Mouse (Mus musculus) forebrain, embryonic 15.5 days (tissue): ENCODE data around the gene Serpinb3a. TPM values are rescaled to one million over a fixed set of nuclear protein-coding genes. Genes with fewer than 3 reads are reported as not detected.
"Not testable (repeated sequence)": the region's sequence is repeated elsewhere in the genome, so short reads cannot be mapped to it uniquely, and the experiment has no call there.

Experiments
- ATAC-seq: fragments of 200-750 bp; cut with Nextera tagmentation; replicated peaks from 2 replicates; pipeline ENCODE4 v1.8.0; 2017; ENCODE audit warnings: mild to moderate bottlenecking, moderate TSS enrichment, moderate library complexity
- H3K27ac ChIP-seq: fragments of 300-500 bp; sonication (generic); replicated peaks from 2 replicates; pipeline ENCODE4 v1.5.1; 2015; ENCODE audit warnings: mild to moderate bottlenecking, inconsistent platforms
- H3K27me3 ChIP-seq: fragments of 300-500 bp; sonication (generic); 2 replicates; pipeline ENCODE4 v1.6.1; 2015; ENCODE audit warnings: inconsistent platforms
- H3K36me3 ChIP-seq: fragments of 300-500 bp; sonication (generic); 2 replicates; pipeline ENCODE4 v1.6.1; 2015; ENCODE audit warnings: mild to moderate bottlenecking, inconsistent platforms
- H3K4me1 ChIP-seq: fragments of 300-500 bp; sonication (generic); 2 replicates; pipeline ENCODE4 v1.6.1; 2015; ENCODE audit warnings: inconsistent platforms
- H3K4me2 ChIP-seq: fragments of 300-500 bp; sonication (generic); replicated peaks from 2 replicates; pipeline ENCODE4 v1.6.1; 2015; ENCODE audit warnings: mild to moderate bottlenecking, inconsistent platforms
- H3K4me3 ChIP-seq: fragments of 300-500 bp; sonication (generic); 2 replicates; pipeline ENCODE4 v1.5.1; 2015; ENCODE audit warnings: mild to moderate bottlenecking, inconsistent platforms
- H3K9ac ChIP-seq: fragments of 300-500 bp; sonication (generic); replicated peaks from 2 replicates; pipeline ENCODE4 v1.6.1; 2015; ENCODE audit warnings: mild to moderate bottlenecking, inconsistent platforms
- H3K9me3 ChIP-seq: fragments of 300-500 bp; sonication (generic); 2 replicates; pipeline ENCODE4 v1.6.1; 2016; ENCODE audit warnings: inconsistent platforms
- WGBS: fragments of 180-500 bp; shearing (Covaris S2); methylation state at CpG from one replicate; pipeline ENCODE4 v1.1.7; 2015; ENCODE audit warnings: mixed read lengths; 5-methylcytosine and 5-hydroxymethylcytosine counted together
- polyA plus RNA-seq: library from polyadenylated mRNA; unstranded; fragments of >200 nt; fragmentation: Nextera tagmentation; extraction: Ambion mirVana; gene quantifications from 2 replicates; pipeline ENCODE4 v1.2.1, GENCODE M21; 2015

Serpinb3a gene
- polyA plus RNA-seq: not detected in 2 replicates

DNA sequence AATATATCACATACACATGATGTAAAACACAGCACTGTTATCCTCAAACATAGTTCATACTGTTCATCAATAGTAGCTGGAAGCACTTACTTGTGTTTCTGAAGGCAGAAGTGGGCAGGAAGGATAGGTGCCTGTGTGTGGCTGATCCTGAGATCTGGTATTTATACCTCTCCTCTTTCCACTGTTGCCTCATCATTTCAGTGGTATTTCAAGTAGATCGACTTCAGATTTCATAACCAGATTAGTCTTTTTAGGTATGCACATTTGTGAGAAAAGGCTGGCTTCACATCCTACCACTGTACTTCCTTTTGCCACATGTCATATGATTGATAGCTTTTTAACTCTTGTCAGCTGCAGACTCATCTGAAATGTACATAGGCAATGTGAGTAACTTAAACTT lies at the start of gene Serpinb3a:
Gene Serpinb3a (minus strand): TSS at position 101 of the 400 bp plus-strand sequence.
- WGBS: 86% methylated on average over 1 of the region's 1 CpGs

DNA sequence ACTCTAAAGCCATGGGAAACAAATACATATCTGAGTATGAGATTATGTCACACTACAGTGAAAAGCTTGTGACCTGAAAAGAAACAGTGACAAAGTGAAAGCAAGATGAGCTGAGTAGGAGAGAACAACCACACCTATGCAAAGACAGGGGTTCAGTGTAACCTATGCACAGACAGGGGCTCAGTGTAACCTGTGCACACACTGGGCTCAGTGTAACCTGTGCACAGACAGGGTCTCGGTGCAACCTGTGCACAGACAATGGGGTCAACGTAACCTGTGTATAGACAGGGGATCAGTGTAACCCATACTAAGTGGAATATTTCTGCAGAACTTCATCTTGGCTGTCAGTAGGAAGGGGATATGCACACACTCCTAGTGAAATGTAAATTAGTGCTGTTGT lies 46.3 kb upstream of the Serpinb3a start:
- WGBS: 90% methylated on average over 2 of the region's 2 CpGs

More for the DNA sequence above, at the start of gene Serpinb3a:
- Histone ChIP-seq H3K27me3 (no peaks in the 10 kb centered on the region), H3K4me3 (no peak within 1 kb of the TSS), H3K9ac (no peak within 1 kb of the TSS), H3K27ac (no peak within 1 kb of the TSS), H3K36me3 (no peaks in the 10 kb centered on the region), H3K4me2 (no peak within 1 kb of the TSS), H3K9me3 (no peaks in the 10 kb centered on the region), H3K4me1 (no peaks in the 10 kb centered on the region)
- no peak for ATAC-seq

DNA sequence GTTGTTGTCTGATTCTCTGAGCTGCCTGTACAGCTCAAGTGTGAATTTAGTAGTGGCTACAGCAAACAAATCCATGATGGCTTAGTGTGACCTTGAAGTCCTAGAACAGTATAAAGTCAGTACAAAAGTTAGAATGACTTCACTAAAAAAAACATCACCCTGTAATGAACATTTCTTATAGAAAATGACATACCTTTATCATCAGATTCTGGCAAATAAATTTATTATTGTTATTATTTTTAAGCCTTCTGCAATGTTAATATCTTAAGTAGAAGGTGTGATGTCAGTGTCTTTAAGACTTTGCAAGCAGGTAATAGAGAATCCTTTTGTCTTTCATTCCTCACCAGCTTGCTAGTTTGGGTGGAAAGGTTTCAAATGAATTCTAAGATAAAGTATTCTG lies 31.3 kb upstream of the Serpinb3a start, which contains the start of gene Serpinb3d:
Gene Serpinb3d (minus strand): TSS at position 101 of the 400 bp plus-strand sequence.
- no peaks in the 10 kb centered on the region for H3K9me3 ChIP-seq
- H3K4me1 ChIP-seq: no peaks in the 10 kb centered on the region
- H3K4me3 ChIP-seq: no peak within 1 kb of the TSS
- H3K4me2 ChIP-seq: no peak within 1 kb of the TSS
- no peaks in the 10 kb centered on the region for H3K36me3 ChIP-seq
- no peak within 1 kb of the TSS for H3K27ac ChIP-seq
- H3K9ac ChIP-seq: no peak within 1 kb of the TSS
- ATAC-seq: no peak
- H3K27me3 ChIP-seq: no peaks in the 10 kb centered on the region

More for the DNA sequence above, 46.3 kb upstream of the Serpinb3a start:
- Histone ChIP-seq H3K27ac (no peak overlapping the region), H3K36me3 (no peaks in the 10 kb centered on the region), H3K4me2 (no peak overlapping the region), H3K9ac (no peak overlapping the region), H3K9me3 (no peaks in the 10 kb centered on the region), H3K4me3 (no peak overlapping the region), H3K4me1 (no peaks in the 10 kb centered on the region), H3K27me3 (no peaks in the 10 kb centered on the region)
- no peak for ATAC-seq

DNA sequence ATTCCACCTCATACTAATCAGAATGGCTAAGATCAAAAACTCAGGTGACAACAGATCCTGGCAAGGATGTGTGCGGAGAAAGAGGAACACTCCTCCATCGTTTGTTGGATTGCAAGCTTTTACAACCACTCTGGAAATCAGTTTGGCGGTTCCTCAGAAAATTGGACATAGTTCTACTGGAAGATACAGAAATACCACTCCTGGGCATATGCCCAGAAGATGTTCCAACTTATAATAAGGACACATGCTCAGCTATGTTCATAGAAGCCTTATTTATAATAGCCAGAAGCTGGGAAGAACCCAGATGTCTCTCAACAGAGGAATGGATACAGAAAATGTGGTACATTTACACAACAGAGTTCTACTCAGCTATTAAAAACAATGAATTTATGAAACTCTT lies 17.9 kb downstream of the Serpinb3a start:
- H3K4me1 ChIP-seq, H3K9me3 ChIP-seq, H3K27me3 ChIP-seq, H3K36me3 ChIP-seq, H3K9ac ChIP-seq, H3K27ac ChIP-seq, H3K4me3 ChIP-seq, ATAC-seq, H3K4me2 ChIP-seq: not testable (repeated sequence)
- 91% methylated on average over 3 of the region's 3 CpGs for WGBS

DNA sequence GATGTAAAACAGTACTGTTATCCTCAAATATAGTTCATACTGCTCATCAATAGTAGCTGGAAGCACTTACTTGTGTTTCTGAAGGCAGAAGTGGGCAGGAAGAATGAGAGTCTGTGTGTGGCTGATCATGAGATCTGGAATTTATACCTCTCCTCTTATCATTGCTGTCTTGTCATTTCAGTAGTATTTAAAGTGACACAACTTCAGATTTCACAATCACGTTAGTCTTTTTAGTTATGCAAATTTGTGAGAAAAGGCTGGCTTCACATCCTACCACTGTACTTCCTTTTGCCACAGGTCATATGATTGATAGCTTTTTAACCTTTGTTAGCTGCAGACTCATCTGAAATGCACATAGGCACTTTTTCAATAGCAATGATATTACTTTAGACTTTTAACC lies 26.2 kb downstream of the Serpinb3a start:
- H3K36me3 ChIP-seq: no peaks in the 10 kb centered on the region
- H3K4me2 ChIP-seq: no peak overlapping the region
- WGBS: 86% methylated on average over 1 of the region's 1 CpGs
- H3K27ac ChIP-seq: no peak overlapping the region
- no peaks in the 10 kb centered on the region for H3K9me3 ChIP-seq
- H3K4me1 ChIP-seq: no peaks in the 10 kb centered on the region
- H3K27me3 ChIP-seq: no peaks in the 10 kb centered on the region
- ATAC-seq: no peak
- H3K9ac ChIP-seq: no peak overlapping the region
- no peak overlapping the region for H3K4me3 ChIP-seq

DNA sequence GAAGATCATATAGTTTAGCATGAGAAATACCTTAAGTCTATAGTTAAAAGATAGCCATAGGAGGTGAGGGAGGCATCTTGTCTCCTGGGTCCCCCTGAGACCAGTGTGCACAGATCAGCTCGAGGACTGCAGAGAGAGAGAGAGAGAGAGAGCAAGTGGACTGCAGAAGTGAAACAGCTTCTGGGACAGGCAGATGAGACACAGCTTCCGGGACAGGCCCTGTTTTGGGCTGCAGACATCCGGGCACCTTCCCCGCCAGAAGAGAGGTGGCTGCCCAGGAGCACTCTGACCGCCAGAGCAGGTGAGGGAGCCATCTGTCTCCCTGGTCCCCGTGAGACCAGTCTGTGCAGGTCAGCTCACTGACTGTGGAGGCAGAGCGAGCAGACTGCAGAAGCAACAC lies 36.9 kb downstream of the Serpinb3a start:
- Histone ChIP-seq H3K4me2 (no peak overlapping the region), H3K9ac (no peak overlapping the region), H3K36me3 (no peaks in the 10 kb centered on the region), H3K4me3 (no peak overlapping the region), H3K27ac (no peak overlapping the region), H3K27me3 (no peaks in the 10 kb centered on the region), H3K9me3 (no peaks in the 10 kb centered on the region), H3K4me1 (no peaks in the 10 kb centered on the region)
- WGBS: 86% methylated on average over 7 of the region's 7 CpGs
- no peak for ATAC-seq

DNA sequence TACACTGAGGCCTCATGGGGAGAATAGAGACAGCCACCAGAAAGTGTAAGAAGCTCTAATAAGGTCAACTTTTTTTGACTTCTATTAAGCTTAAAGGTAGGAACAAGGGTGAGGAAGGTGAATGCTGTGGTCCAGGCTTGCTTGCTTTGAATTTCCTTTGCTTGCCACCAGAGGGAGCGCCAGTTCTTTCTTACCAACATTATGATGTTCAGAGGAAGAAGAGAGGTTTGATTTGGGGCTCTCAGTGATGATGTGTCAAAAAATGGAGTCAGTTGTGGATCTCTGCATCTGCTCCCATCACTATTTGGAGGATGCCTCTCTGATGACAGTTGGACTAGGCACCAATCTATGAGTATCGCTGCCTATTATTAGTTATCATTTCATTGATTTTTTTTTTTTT lies 37.6 kb downstream of the Serpinb3a start:
- H3K4me2 ChIP-seq: no peak overlapping the region
- H3K9me3 ChIP-seq: no peaks in the 10 kb centered on the region
- no peak overlapping the region for H3K27ac ChIP-seq
- H3K4me3 ChIP-seq: no peak overlapping the region
- H3K9ac ChIP-seq: no peak overlapping the region
- H3K27me3 ChIP-seq: no peaks in the 10 kb centered on the region
- H3K4me1 ChIP-seq: no peaks in the 10 kb centered on the region
- no peaks in the 10 kb centered on the region for H3K36me3 ChIP-seq
- WGBS: 50% methylated on average over 2 of the region's 2 CpGs
- no peak for ATAC-seq

DNA sequence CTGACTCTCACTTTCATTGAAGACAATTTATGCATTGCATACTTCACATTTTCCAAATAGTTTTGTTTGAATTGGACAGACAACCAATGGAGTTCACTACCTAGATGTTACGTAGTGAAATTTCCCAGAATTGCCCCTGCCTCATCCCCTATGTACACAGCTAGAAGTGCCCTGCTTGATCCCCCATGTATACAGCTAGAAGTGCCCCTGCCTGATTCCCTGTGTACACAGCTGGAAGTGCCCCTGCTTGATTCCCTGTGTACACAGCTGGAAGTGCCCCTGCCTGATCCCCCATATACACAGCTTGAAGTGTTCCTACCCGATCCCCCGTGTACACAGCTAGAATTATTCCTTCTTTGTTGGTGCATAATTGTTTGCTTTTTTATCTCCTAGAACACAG lies 45.8 kb downstream of the Serpinb3a start:
- H3K9me3 ChIP-seq: no peaks in the 10 kb centered on the region
- no peak overlapping the region for H3K4me2 ChIP-seq
- H3K9ac ChIP-seq: no peak overlapping the region
- H3K27me3 ChIP-seq: no peaks in the 10 kb centered on the region
- no peaks in the 10 kb centered on the region for H3K4me1 ChIP-seq
- ATAC-seq: no peak
- WGBS: 76% methylated on average over 3 of the region's 3 CpGs
- H3K27ac ChIP-seq: no peak overlapping the region
- no peaks in the 10 kb centered on the region for H3K36me3 ChIP-seq
- H3K4me3 ChIP-seq: no peak overlapping the region

DNA sequence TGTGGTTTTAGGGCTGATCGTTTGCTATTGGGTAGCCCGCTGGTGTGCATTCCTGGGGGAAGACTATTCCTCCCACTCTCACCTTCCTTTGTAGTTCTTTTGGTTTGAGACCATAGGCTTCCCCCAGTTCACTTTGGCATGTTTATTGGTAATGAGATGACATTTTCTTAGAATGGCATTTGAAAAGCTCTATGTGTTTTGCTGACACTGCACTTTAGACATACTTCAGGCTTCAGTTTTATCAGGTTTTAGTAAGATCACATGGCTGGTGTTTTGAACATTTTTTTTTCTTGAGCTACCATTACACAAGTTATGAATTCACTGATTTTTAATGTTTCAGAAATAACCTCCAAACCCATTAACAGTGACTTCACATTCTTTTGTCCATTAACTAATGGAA lies 50.3 kb downstream of the Serpinb3a start:
- H3K27ac ChIP-seq: no peak overlapping the region
- H3K4me2 ChIP-seq: no peak overlapping the region
- H3K36me3 ChIP-seq: no peaks in the 10 kb centered on the region
- H3K9me3 ChIP-seq: no peaks in the 10 kb centered on the region
- 73% methylated on average over 2 of the region's 2 CpGs for WGBS
- H3K27me3 ChIP-seq: no peaks in the 10 kb centered on the region
- no peak overlapping the region for H3K4me3 ChIP-seq
- ATAC-seq: no peak
- H3K4me1 ChIP-seq: no peaks in the 10 kb centered on the region
- H3K9ac ChIP-seq: no peak overlapping the region

DNA sequence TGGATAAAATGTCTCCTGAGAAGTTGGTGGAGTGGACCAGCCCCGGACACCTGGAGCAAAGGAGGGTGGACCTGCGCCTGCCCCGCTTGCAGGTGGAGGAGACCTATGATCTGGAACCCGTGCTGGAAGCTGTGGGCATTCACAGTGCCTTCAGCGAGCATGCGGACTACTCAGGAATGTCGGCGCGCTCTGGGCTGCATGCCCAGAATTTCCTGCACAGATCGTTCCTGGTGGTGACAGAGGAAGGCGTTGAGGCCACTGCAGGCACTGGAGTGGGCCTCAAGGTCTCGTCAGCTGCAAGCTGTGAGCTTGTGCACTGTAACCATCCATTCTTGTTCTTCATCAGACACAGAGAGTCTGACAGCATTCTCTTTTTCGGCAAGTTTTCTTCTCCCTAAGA lies 51.7 kb downstream of the Serpinb3a start:
- H3K4me3 ChIP-seq: no peak overlapping the region
- no peak overlapping the region for H3K4me2 ChIP-seq
- no peaks in the 10 kb centered on the region for H3K4me1 ChIP-seq
- ATAC-seq: 0 out of 2 replicates have a peak, but pooled peaks have one; percentile 32
- WGBS: 71% methylated on average over 13 of the region's 13 CpGs
- H3K27ac ChIP-seq: no peak overlapping the region
- no peaks in the 10 kb centered on the region for H3K9me3 ChIP-seq
- no peak overlapping the region for H3K9ac ChIP-seq
- H3K27me3 ChIP-seq: no peaks in the 10 kb centered on the region
- no peaks in the 10 kb centered on the region for H3K36me3 ChIP-seq

Other genes starting within 250 kb of the Serpinb3a start
- not detected in 2 replicates for gene Serpinb5, start 191.1 kb downstream of the Serpinb3a start, polyA plus RNA-seq
- not detected in 2 replicates for gene Serpinb12, start 117.9 kb downstream of the Serpinb3a start, polyA plus RNA-seq
- gene Serpinb13, start 71.3 kb downstream of the Serpinb3a start, polyA plus RNA-seq: not detected in 2 replicates
- gene Serpinb3d, start 31.2 kb upstream of the Serpinb3a start, polyA plus RNA-seq: not detected in 2 replicates
- gene Serpinb3b, start 226.1 kb upstream of the Serpinb3a start, polyA plus RNA-seq: not detected in 2 replicates
- not detected in 2 replicates for gene Serpinb3c, start 226.1 kb upstream of the Serpinb3a start, polyA plus RNA-seq